Mouse (Mus musculus): ENCODE results near the gene Arvcf. TPM values are rescaled to one million over a fixed set of nuclear protein-coding genes. Genes with fewer than 3 reads are reported as not detected.

Gene Arvcf
- polyA plus RNA-seq, 1 experiment from 2014 or later = 116 TPM

DNA sequence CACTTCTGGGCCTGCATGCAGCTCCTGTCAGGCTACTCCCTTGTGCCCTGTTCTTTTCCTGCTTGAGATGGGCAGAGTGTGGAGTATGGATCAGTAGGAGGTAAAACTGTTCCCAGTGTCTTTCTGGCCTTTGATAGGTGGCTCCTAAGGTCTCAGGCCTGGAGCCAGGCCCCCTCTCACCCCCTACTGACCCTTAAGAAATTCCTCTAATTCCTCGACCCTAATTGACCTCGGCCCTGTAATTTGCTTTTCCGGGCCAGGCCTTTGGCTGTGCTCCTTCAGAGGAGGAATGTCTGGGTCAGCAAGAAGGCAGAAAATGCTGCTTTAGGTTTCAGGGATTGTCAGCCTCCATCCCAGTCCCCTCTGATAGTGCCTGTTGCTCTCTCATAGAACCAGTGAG lies 35.8 kb downstream of the Arvcf start:
- WGBS = 3% methylated on average over 3 of the region's 3 CpGs
- H3K36me3 ChIP-seq (replicated peaks) = no peaks in the 10 kb centered on the region
- no peaks in the 10 kb centered on the region for H3K9me3 ChIP-seq
- no peaks in the 10 kb centered on the region for H3K27me3 ChIP-seq (ENCODE audit: poor library complexity, severe bottlenecking)
- H3K4me1 ChIP-seq = peaks cover 96% of the 10 kb centered on the region
- no peak for DNase-seq (ENCODE audit: extremely low spot score, low spot score)
- H3K27ac ChIP-seq = peak overlapping the region; percentile 91
- no peak overlapping the region; the same call in 1 of the 2 replicates for H3K4me3 ChIP-seq

DNA sequence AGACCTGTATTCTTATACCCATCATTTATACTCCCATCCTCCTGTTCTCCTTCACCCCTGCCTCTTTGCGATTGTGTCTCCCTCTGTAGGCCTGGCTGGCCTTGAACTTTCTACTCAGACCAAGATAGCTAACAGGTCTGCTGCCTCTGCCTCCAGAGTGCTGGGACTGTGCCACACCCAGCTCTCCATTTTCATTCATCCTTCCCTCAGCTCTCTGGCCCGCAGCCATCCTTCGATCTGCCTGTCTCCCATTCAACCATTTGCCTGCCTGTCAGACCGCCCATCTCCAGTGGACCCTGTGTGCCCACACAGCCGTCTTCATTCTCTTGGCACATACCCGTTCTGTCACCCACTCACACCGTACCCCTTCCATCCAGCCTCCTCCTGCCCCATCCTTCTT lies 36.2 kb downstream of the Arvcf start:
- H3K36me3 ChIP-seq (replicated peaks) = no peaks in the 10 kb centered on the region; the same call in 1 of the 2 replicates
- no peaks in the 10 kb centered on the region for H3K27me3 ChIP-seq (ENCODE audit: poor library complexity, severe bottlenecking)
- peak overlapping the region; percentile 91 for H3K27ac ChIP-seq
- H3K4me3 ChIP-seq = no peak overlapping the region
- peaks cover 96% of the 10 kb centered on the region for H3K4me1 ChIP-seq
- DNase-seq (ENCODE audit: extremely low spot score, low spot score) = no peak
- WGBS = 80% methylated on average over 7 of the region's 7 CpGs
- no peaks in the 10 kb centered on the region for H3K9me3 ChIP-seq

DNA sequence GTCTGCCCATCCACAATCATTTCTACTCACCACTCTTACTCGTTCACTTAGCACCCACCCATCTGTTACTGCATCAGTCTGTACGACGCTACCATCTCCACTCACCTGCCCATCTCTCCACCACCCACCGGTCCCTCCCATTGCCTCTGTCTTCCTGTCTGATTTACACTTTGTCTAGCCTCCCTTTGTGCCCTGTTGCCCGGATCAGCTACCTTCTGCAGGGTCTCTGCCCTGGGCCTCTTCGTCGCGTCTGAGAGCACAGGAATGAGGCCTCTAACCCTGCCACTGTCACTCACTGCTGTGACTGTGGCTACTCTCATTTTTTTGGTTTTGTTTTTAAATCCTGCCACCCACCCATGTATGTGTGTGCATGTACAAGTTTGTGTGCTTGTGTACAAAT lies 36.7 kb downstream of the Arvcf start:
- WGBS = 69% methylated on average over 8 of the region's 8 CpGs
- Histone ChIP-seq H3K27ac (peak overlapping the region; percentile 91), H3K4me3 (no peak overlapping the region), H3K9me3 (no peaks in the 10 kb centered on the region), H3K27me3 (ENCODE audit: poor library complexity, severe bottlenecking) (no peaks in the 10 kb centered on the region), H3K4me1 (peaks cover 96% of the 10 kb centered on the region), H3K36me3 (replicated peaks) (no peaks in the 10 kb centered on the region; the same call in 1 of the 2 replicates)
- no peak for DNase-seq (ENCODE audit: extremely low spot score, low spot score)

DNA sequence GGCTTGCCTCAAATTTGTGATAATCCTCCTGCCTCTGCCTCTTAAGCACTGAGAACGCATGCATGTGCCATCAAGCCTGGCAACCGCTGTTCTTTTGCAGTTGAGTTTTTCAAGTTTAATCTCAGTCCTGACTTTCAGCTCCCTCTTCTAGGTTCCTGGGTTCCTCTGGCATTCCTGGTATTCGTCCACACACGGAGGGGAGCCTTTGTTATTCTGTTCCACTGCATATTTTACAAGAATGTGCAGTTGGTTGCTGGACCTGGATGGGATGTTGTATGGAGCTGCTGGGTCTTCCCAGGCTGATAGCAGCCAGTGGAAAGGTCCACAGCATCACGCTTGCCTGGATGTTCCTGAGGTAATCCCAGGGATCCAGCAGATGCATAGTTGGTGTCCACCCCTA lies 37.4 kb downstream of the Arvcf start:
- Histone ChIP-seq H3K4me3 (no peak overlapping the region), H3K9me3 (no peaks in the 10 kb centered on the region), H3K4me1 (peaks cover 96% of the 10 kb centered on the region), H3K27me3 (ENCODE audit: poor library complexity, severe bottlenecking) (no peaks in the 10 kb centered on the region), H3K36me3 (replicated peaks) (no peaks in the 10 kb centered on the region; the same call in 1 of the 2 replicates), H3K27ac (peak overlapping the region; percentile 91)
- 76% methylated on average over 5 of the region's 5 CpGs for WGBS
- DNase-seq (ENCODE audit: extremely low spot score, low spot score) = no peak

DNA sequence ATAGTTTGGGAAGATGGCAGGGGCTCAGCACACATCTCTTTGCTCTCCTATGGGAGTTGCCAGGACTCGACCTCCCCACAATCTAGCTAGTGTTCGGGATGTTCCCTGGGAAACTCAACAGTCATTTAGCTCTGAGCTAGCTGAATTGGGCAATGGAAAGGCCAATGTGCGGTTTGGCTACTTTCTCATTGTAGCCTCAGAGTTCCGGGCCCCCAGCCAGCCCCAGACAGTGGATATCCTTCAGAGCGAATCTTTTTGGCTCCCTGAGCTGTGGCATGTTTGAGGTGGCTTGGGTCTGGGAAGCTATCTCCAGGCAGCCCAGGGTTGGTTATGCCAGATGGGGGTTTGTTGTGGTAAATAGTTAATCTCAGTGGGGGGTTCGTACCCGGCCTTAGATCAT lies 38.5 kb downstream of the Arvcf start:
- WGBS = 84% methylated on average over 7 of the region's 7 CpGs
- Histone ChIP-seq H3K36me3 (replicated peaks) (no peaks in the 10 kb centered on the region; the same call in none of the 2 replicates), H3K4me3 (no peak overlapping the region), H3K27me3 (ENCODE audit: poor library complexity, severe bottlenecking) (no peaks in the 10 kb centered on the region), H3K4me1 (peaks cover 89% of the 10 kb centered on the region), H3K9me3 (no peaks in the 10 kb centered on the region), H3K27ac (peak overlapping the region; percentile 64)
- no peak for DNase-seq (ENCODE audit: extremely low spot score, low spot score)

DNA sequence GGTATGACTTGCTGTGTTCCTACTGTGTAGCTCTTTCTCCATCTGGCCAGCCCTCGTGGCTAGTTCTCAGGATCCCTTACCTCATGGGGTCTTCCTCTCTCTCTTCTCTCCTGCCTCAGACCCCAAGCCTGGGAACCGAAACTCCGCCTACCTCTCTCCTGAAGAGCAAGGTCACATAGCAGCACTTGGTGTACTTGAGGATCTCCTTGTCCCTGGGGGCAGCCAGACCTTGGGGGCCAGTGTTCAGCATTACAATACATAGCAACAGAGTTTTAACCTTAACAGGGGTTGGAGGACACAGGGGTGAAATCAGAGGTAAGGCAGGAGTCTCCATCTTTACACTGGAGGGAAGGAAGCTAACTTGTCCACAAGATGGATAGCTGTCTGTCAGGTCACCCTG lies 39.0 kb downstream of the Arvcf start:
- no peak for DNase-seq (ENCODE audit: extremely low spot score, low spot score)
- Histone ChIP-seq H3K4me3 (no peak overlapping the region), H3K9me3 (no peaks in the 10 kb centered on the region), H3K4me1 (peaks cover 89% of the 10 kb centered on the region), H3K36me3 (replicated peaks) (no peaks in the 10 kb centered on the region; the same call in none of the 2 replicates), H3K27me3 (ENCODE audit: poor library complexity, severe bottlenecking) (no peaks in the 10 kb centered on the region), H3K27ac (peak overlapping the region; percentile 80)
- 62% methylated on average over 3 of the region's 3 CpGs for WGBS

DNA sequence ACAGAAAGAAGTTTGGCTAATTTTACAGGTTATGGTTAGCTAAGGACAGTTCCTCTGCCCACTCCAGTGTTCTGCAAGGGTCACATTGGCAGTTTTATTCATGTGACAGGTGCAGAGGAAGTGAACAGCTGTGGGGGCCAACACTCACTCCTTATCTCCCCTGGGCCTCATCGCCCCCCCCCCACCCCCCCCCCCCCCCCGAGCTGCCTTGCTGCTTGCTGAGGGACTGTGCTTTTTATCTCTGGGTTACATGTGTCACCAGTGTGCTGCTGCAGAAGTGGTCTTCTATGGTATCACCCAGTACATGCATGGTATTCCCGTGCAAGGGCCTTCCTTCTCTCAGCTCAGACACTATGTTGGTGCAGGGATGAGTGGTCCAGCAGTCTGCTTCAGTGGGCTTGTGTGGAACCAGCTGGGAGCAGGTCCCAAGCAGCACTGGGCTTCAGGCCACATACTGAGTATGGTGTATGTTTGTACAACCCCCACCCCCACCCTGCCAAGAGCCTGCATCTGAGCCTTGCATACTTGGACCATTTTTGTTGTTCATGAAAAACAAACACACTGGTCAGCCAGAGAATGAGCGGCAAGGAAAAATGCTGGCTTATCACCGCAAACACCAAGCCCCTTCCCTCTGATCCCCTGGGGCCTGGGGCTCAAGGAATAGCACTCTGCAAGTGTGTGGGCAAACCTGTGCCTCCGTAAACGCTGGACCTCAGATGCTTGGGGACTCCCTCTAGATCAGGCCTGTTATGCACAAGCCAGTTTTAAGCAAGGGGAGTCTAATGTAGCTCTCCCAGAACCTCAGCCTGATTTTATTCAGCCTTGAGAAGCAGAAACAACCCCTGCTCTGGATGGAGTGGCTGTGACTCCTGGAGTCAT lies 40.0 kb downstream of the Arvcf start:
- Histone ChIP-seq H3K36me3 (replicated peaks) (no peaks in the 10 kb centered on the region; the same call in none of the 2 replicates), H3K4me3 (no peak overlapping the region), H3K27ac (peak overlapping the region; percentile 80), H3K4me1 (peaks cover 89% of the 10 kb centered on the region), H3K9me3 (no peaks in the 10 kb centered on the region), H3K27me3 (ENCODE audit: poor library complexity, severe bottlenecking) (no peaks in the 10 kb centered on the region)
- no peak for DNase-seq (ENCODE audit: extremely low spot score, low spot score)
- WGBS = 60% methylated on average over 6 of the region's 7 CpGs

DNA sequence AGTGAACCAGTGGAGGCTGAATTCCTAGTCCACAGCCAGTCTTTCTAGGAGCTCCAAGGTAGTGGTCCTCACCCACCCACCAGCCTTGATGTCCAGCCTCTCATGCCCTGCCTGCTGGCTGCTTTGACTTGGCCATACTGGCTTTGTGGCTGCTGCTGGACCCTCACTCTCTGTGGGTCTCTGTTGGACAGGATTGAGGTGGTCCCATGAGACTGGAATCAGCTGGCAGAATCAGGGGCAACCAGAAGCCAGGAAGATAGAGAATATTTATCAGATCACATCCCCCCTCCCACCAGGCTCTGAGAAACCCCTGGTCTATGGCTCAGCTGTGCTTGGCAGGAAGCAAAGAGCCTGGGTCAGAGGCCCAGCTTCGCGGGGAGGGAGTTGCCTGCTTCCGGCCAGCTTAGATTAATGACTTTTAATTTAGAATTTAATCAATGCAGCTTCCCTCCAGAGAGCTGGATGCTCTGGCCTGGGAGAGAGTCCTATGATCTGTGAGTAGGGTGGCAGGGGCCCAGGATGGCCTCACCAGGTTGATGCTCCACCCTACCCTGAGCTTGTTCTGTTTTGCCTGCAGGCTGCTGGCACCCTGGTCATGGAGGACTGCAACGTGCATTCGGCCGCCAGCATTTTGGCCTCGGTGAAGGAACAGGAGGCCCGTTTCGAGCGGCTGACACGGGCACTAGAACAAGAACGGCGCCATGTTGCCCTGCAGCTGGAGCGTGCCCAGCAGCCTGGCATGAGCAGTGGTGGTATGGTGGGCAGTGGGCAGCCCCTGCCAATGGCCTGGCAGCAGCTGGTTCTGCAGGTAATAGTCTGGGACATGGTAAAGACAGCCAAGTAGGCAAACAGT lies 40.8 kb downstream of the Arvcf start:
- no peak overlapping the region for H3K4me3 ChIP-seq
- H3K36me3 ChIP-seq (replicated peaks) = no peaks in the 10 kb centered on the region; the same call in none of the 2 replicates
- 90% methylated on average over 14 of the region's 14 CpGs for WGBS
- H3K4me1 ChIP-seq = peaks cover 89% of the 10 kb centered on the region
- no peaks in the 10 kb centered on the region for H3K9me3 ChIP-seq
- DNase-seq (ENCODE audit: extremely low spot score, low spot score) = no peak
- H3K27ac ChIP-seq = peak overlapping the region; percentile 80
- no peaks in the 10 kb centered on the region for H3K27me3 ChIP-seq (ENCODE audit: poor library complexity, severe bottlenecking)

DNA sequence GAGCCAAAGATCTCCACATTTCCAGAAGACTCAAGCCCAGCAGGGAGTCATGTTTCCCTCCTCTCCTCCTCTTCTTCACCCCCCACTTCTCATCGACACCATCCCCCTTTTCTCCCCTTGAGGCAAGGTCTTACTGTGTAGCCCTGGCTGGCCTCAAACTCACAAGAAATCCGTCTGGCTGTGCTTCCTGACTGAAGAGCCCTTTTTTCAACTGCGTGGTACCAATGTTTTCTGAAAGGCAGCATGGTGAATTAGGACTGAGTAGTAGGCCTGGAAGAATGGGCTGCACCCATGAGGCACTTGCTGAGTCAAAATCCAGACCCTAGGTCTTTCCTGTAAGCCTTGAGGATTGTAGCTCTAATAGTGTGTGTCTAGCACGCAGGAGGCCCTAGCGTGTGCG lies 42.4 kb downstream of the Arvcf start:
- H3K4me1 ChIP-seq = peaks cover 89% of the 10 kb centered on the region
- H3K9me3 ChIP-seq = no peaks in the 10 kb centered on the region
- H3K4me3 ChIP-seq = no peak overlapping the region
- H3K36me3 ChIP-seq (replicated peaks) = no peaks in the 10 kb centered on the region; the same call in none of the 2 replicates
- WGBS = 71% methylated on average over 6 of the region's 6 CpGs
- peak overlapping the region; percentile 48 for H3K27ac ChIP-seq
- no peak for DNase-seq (ENCODE audit: extremely low spot score, low spot score)
- no peaks in the 10 kb centered on the region for H3K27me3 ChIP-seq (ENCODE audit: poor library complexity, severe bottlenecking)

DNA sequence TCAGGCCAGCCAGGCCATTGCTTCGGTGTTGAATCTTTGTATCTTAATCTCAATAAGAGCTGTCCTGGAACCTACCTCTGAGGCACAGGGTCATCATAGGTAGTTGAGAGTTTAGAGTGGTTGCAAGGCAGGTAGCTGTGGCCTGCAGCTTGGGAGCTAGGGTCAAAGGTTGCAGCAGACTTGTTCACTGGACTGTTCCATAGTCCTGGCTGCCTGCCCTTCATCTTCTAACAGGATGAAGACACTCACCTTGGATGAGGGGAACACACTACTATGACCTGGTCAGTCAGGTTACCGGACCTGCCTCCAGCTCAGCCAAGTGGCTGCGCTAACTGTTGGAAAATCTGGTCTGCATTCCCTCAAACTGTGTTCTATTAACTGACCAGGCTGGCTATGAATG lies 43.1 kb downstream of the Arvcf start:
- 95% methylated on average over 3 of the region's 3 CpGs for WGBS
- Histone ChIP-seq H3K9me3 (no peaks in the 10 kb centered on the region), H3K36me3 (replicated peaks) (peaks cover 3% of the 10 kb centered on the region), H3K4me3 (no peak overlapping the region), H3K27me3 (ENCODE audit: poor library complexity, severe bottlenecking) (no peaks in the 10 kb centered on the region), H3K4me1 (peaks cover 93% of the 10 kb centered on the region), H3K27ac (peak overlapping the region; percentile 96; the same call in 1 of the 2 replicates)
- DNase-seq (ENCODE audit: extremely low spot score, low spot score) = no peak

DNA sequence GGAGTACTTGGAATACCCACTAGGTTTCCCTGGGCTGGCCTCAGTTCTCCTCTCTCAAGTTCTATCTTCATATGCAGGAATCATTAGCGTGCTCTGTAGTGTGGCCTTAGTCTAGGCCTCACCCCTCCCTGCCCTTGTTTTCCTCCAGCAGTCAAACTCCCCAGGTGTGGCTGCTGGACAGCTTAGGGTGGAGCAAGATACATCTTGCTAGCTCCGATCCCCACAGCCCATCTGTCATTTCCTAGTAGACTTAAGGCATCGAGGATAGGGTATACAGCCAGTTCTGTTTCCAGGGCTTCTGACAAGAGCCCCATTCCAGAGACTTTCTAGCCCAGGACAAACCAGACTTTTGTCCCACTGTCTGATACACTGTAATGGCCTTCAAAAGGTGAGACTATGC lies 43.7 kb downstream of the Arvcf start:
- DNase-seq (ENCODE audit: extremely low spot score, low spot score) = no peak
- no peaks in the 10 kb centered on the region for H3K27me3 ChIP-seq (ENCODE audit: poor library complexity, severe bottlenecking)

DNA sequence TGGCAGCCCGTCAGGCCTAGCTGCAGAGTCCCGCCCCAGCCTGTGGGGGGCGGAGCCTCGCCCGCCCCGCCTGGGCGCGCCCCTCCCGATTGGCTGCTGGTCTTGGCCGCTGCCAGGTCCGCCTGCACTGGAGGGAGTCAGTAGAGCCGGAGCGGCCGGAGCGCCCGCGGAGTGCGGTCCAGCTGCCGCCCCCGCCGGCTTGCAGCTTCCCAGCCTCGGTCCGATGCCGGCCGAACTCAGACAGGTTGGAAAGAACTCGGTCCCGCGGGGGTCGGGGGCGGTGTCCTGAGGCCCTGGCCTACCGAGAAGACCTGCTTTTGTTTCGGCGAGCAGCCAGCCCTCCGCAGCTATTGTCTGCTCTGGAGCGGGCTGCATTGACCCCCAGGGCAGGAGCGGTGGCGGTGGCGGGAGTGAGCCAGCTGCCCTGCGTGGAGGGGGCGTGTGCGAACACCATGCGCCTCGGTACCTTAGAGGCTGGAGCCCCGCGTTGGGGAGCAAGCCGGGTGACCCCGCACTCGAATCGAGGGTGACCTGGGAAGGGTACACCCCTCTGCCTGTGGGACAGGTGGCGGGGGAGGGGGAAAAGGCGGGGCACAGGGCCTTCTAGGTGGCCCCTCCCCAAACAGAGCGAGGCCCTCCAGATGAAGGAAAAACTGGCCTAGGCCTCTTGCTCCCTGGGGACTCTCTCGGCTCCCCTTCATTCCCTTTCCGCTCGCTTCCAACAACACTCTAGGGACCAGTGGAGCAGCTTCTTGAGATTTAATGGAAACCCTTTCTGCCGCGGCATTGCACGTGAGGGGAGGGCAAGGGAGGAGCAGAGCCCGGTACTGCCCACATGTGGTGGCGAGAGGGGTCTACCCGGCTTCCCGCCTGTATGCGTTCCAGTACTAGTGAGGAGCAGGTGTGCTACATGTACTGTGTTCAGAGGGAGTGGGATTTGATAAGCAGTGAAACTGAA lies 44.8 kb downstream of the Arvcf start:
- DNase-seq (ENCODE audit: extremely low spot score, low spot score) = peak; percentile 91
- H3K9me3 ChIP-seq = no peaks in the 10 kb centered on the region
- peak overlapping the region; percentile 96 for H3K27ac ChIP-seq
- H3K27me3 ChIP-seq (ENCODE audit: poor library complexity, severe bottlenecking) = no peaks in the 10 kb centered on the region
- H3K36me3 ChIP-seq (replicated peaks) = peaks cover 19% of the 10 kb centered on the region
- peaks cover 84% of the 10 kb centered on the region for H3K4me1 ChIP-seq
- H3K4me3 ChIP-seq = peak overlapping the region; percentile 88
- under 1% methylated on average over 63 of the region's 63 CpGs for WGBS

More for the DNA sequence above, 43.7 kb downstream of the Arvcf start:
- Histone ChIP-seq H3K9me3 (no peaks in the 10 kb centered on the region), H3K4me1 (peaks cover 93% of the 10 kb centered on the region), H3K4me3 (0 out of 2 replicates have a peak overlapping the region, but pooled peaks have one; percentile 88), H3K27ac (peak overlapping the region; percentile 96), H3K36me3 (replicated peaks) (peaks cover 9% of the 10 kb centered on the region)
- 91% methylated on average over 3 of the region's 3 CpGs for WGBS

All from forebrain, embryonic 10.5 days (tissue).